Mouse (Mus musculus) 3134 (cell line): Measurements from ENCODE around the gene Bcan.

ENCODE experiments used
- DNase-seq: peaks from one replicate; pipeline ENCODE4 v3.0.0-alpha.2; 2011; ENCODE audit warnings: low spot score; ENCODE audit not compliant: insufficient read length; ENCODE audit errors: extremely low read depth

Gene Bcan

DNA sequence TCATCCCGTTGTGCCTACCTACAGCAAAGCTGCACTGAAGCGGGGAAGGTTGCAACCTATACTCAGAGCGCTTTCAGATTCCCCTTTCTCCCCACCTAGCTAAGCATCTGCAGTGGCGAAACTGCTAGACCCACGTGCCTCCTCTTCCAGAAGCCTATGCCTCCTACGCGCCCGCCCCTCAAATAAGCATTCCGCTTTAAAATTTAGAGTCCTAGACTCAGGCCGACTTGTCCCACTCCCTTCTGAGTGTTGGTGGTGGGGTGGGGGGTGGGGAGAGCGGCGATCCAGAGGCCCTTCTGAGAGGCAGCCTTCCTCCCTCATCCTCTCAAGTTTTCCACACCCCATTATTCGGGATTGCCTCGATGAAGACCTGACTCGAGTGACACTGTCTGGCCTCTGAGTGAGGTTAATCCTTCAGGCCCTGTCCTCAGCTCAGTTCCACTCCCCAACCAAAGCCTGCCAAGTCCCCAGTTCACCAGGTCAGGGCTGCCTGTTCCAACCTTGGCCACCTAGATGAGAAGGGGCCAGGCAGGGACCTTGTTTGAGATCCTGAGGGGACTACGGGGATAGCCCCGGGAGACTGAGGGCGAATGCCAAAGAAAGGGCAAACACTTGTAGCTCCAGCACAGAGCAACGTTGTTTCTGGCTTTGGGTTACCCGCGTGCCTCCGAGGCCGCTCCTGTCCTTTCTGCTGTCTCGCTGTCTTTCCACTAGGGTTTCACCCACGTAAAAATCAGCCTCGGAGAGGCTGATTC, 52.8 kb downstream of the Bcan start:
- no peak for DNase-seq

DNA sequence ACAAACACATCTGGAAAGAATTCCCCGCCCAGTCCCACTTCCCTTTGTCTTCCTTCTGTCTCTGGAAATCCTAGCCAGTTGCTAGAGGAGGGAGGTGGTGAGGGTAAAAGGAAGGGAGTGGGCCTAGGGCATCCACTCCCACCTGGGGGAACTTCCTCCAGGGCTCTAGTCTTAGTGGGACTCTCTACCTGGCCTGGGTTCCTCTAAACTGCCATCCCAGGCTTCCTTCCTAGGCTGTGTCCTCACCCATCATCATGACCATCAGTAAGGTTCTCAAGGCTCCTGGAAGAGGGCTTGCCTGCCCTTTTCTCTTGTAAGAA, 53.5 kb downstream of the Bcan start:
- no peak for DNase-seq

DNA sequence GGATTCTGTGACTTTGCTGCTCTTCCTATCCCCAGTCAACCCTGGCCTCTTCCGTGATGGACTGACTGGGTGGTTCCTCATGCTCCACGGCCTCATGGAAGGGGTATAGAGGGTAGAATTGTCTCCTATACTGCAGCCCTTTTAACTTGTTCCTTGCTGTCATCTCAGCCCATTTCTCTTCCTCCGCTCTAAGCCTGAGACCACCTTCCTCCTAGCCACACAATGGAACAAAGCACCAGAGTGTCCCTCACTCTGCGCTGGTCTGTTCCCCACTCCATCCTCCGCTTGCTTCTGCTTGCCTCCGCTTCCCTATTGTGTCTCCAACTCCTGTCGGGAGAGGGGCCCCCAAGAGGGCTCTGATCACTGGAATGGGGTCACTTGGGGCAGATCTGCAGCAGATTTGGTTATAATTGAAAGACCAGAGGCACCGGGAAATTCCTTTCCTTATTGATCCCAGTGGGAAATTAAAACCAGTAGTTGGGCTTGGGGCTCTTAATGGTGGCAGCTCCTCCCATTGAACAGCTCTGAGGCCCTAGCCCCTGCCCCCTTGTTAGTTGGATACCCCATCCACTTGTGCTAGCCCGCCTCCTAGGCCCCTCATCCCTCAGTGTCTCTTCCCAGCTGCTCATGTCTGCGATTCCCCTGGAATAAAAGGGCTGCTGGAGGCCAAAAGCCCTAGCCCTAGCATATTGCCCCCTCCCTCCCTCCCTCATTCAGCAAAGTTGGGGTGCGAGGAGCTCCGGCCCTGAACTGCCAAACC, 54.1 kb downstream of the Bcan start:
- no peak for DNase-seq

DNA sequence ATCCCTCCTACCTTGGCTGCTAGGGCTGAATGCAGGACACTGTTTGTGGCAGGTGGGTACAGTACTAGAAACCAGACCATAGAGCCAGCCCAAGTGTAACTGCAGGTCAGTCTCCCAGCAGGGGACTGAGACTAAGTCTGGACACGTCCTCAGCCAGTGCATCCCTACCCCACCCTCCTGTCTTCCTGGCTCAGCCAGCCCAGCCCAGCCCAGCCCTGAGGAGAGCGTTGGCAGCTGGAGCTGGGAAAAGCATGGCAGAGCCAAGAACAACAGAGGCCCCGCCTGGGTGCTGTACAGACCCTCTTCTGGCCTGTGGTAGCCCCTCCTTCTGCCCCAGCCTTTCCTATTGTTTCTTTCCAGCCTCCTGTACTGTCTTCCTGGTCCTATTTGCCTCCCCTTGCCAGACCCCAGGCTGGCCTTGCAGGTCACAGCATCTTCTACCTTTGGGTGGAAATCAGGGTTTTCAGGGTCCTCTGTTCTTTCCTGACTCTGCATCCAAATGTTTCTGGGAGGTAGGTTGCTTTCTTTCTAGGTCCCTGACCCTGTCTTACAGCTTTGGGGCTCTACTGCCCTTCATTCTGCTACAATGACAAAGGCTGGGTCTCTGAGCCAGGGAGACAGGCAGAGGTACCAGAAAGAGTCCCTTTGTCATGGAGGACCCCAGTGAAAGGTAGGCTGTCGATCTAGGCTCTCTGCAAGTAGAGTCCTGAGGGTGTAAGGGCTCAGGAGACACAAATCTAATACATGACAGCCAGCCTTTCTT, 55.0 kb downstream of the Bcan start:
- DNase-seq: peak; percentile 52

DNA sequence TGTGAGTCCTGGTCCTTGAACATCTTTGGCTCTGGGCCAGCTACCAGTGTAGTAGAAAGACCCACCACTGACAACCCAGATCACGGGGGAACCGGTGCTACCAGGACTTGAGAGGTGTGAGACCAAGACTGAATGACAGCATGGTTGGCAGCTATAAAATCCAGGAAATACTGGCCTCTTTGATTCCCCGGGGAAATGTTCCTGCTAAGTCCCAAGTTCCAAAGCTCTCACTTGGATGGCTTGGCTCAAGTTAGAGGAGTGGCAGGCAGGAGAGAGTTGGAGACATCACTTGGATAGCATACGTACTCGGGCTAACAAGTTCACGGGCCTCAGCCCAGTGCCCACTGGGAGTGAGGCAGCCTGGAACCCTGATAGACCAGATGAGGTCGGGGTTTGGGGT, 56.4 kb downstream of the Bcan start:
- DNase-seq: peak; percentile 50

DNA sequence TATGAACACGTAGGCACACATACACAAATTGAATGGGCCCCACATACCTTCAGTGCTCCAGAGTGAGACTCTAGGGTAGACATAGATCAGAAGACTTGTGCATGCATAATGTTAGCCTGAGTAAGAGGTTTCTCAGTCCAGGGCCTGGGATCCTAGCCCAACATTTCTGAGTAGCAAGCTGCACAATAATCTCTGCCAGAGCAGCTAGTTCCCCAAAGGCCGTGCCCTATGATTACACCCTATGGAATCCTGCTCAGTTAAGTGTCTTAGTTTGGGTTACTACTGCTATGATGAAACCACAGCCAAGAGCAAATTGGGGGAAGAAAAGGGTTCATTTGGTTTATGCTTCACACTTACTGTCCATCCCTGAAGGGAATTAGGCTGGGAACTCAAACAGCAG, 57.6 kb downstream of the Bcan start:
- DNase-seq: peak; percentile 50

DNA sequence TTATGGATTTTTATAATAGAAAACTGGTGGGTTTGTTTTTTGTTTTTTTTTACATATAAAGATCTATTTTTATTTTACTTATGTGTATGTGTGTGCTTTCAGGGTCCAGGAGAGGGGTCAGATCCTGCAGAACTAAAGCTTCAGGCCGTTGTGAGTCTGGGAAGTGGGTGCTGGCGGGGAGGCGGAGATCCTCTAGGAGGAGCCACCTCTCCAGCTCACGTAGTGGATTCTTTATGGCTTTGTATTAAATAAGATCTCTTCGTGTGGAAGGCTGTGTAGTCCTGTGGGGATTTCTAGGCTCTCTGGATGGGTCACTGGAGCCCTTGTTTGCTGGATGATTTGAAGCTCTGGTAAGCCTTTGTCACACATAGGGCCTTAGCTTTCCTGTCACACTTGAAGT, 59.4 kb downstream of the Bcan start:
- no peak for DNase-seq
